Mouse (Mus musculus): ENCODE measurements around the gene Dlx3. TPM values are rescaled to one million over a fixed set of nuclear protein-coding genes. Genes with fewer than 3 reads are reported as not detected.

Gene Dlx3
- total RNA-seq, 2 experiments from 2014 or later = not detected

DNA sequence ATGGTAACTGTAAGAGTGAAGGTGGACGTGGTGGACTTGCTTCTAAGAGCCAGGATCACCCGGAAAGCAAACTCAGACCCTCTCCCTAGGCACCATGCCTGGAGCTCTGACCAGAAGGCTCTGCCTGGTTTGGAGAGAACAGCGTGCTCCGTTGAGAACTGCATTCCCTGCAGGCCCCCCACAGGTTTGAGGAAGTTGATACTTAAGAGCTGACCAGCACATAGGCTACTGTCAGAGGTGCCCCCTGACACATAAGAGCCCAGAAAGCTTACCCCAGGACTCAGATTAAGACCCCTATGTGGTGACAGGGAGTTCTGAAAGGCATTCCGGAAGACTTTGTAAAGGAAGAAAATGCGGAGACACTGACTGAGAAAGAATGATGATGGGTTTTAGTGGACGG, 31.6 kb upstream of the Dlx3 start:
- DNase-seq (ENCODE audit: low spot score in 2 of 2) = no peak

DNA sequence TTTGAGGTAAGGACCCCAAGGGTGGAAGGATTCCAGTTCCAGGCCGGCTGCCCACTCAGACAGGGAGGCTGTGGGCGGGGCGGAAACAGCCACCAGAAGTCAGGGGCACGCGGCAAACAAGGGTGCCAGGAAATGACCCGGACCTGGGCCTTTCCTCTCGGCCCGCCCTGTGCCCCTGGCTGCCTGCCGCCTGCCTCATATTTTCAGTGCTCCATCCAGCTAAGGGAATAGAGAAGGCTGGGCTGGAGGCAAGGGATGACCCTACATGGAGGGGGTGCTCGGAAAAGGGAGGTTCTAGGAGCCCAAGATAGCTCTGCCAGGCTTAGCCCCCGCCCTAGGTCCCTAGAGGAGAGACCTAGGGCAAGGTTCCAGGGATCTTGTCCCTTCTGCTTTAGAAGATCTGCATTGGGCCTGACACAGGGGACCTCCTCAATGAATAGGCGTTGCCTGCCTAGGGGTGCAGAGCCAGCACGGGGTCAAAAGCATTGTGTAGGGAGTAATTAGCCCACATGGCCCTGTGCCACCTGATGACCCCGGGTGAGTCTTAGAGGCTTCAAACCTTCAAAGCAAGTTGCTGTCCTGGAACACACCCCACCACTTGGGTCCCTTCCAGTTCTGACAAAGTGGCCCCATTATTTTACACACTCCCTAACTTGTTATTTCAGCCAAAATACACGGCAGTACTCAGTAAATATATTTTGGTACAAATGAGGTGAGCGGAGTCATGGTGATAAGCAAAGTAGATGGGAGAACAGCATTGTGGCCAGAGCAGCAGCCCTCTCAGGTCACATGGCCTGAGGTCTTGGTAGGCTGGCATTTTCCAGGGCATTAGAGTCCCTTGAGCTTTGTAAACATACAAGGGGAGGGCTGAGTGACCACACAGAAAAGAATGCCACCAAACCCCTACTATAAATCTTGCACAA, 30.8 kb upstream of the Dlx3 start:
- no peak for DNase-seq (ENCODE audit: low spot score in 2 of 2)

DNA sequence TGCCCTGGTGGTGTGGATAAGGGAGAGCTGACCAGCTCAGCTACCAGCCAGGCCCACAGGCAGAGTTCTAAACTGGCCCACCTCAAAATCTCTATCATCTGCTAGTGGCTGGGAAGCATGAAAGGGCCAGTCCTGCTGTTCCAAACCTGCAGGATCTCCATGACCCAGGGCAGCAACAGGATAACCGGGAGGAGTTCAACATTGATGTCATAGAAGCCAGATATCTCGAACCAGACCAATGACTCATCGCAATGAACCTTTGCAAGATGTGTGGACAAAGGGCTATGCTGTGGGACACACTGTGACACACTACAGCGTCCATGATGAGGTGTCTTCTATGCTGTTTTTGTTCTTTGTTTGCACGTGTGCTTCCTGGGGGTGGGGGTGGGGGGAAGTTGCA, 26.8 kb upstream of the Dlx3 start:
- no peak for DNase-seq (ENCODE audit: low spot score in 2 of 2)

DNA sequence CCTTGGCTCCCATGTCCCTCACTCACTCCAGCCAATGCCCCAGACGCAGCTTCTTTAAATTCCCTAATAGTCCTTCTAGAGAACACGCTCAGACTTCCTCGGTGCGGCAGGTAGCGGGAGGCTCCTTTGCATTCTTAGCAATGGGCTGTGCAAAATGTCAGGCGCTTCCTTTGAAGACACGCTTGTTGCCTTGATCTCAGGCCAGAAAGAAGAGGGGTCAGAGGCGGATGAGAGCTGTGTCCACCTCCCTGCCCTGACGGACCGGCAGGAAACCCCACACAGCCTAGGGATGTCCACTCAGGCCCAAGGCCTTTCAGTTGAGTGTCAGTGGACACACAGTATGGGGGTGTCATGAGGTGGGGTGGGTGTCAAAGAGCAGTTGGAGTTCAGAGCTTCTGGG, 24.3 kb upstream of the Dlx3 start:
- no peak for DNase-seq (ENCODE audit: low spot score in 2 of 2)

DNA sequence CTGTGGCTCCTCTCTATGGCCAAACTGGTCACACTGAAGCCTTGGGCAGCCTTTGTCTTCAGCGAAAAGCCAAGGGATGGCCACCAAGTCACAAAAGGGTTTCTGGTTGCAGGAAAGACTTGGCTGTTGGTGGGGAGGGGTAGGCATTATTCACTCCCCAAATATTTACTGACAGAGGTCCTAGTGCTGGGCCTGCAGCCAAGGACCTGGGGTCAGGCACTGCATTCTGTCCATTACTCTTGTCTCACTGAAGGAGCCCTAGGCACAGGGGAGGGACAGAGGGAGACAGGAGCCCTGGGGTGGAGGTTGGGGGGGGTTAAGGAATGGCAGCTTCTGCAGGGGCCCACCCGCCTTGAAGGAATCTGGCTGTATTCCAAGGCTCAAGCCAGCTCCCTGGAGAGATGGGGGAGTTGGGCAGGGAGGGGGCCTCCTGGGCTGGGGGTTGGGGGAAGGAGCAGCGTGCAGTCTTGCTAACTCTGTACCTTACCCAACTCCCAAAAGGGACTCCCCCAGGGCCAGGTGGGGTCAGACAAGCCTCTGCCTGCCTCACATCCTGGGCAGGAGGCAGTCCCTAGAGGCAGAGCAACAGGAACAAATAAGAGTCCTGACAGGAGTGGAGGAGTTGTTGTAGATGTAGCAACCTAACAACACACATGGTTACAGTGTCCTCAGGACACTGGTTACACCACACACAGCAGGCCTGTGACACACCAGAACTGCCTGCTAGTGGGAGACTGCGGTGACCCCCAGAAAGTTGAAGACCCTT, 23.1 kb upstream of the Dlx3 start:
- DNase-seq (ENCODE audit: low spot score in 2 of 2) = no peak

DNA sequence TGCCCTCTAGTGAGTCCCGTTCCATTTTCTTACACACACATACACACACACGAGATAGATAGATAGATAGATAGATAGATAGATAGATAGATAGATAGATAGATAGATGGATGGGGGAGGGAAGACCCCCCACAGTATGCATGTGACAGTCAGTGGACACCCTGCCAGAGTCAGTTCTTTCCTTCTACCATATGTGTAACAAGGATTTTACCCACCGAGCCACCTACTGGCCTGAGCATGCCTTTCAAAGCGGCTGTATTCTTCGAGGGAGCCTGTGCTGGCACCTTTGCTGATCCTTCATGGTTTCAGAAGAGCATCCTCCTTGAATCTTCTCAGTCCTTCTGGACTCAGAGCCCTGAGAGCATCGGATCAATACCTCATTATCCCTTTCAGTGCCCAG, 22.0 kb upstream of the Dlx3 start:
- no peak for DNase-seq (ENCODE audit: low spot score in 2 of 2)

DNA sequence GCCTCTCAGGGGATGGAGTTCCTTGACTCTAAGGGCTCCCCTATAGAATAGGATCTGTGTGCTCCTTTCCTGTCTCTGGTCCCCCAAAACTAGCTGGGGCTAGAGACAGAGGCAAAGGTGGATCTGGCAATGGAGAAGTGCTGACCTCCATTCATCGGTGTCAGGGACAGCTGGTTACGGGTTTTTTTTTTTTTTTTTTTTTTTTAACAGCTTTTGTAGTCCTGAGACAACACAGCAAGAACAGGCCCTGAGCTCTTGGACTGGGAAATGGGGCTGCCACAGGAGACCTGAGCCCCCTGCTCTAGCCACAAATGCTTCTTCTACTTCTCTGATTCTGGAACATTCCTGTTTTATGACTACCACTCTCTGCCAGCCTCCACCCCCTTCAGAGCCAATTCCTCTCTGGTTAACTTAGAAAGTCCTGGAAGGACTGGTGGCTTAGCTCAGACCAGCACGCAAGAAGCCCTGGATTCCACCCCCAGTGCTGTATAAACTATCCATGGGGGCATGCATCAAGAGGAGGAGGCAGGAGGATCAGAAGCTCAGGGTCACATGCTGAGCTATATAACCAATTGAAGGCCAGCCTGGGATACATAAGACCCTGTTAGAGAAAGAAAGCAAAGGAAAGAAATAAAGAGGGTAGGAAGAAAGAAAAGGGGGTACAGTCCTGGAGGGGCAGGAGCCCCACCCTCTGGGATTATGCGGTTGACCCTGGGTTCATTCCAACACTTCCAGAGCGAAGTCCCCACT, 21.4 kb upstream of the Dlx3 start:
- DNase-seq (ENCODE audit: low spot score in 2 of 2) = no peak

DNA sequence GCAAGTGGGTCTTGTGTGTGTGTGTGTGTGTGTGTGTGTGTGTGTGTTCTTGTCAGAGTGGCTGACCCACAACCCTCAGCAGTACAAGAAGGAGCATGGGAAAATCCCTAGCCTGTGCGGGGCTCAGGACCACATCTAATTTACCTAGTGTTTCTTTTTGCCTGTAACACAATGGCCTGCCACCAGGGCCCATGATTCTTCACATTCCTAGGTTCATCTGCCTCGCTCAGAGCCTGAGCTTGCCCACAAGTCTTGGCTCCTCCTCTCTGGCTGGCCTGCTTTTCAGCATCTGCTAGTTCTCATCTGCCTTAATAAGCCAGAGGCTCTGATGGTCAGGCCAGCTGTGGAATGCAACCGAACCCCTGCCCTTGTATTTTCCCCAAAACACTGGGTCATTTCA, 19.5 kb upstream of the Dlx3 start:
- DNase-seq (ENCODE audit: low spot score in 2 of 2) = no peak

DNA sequence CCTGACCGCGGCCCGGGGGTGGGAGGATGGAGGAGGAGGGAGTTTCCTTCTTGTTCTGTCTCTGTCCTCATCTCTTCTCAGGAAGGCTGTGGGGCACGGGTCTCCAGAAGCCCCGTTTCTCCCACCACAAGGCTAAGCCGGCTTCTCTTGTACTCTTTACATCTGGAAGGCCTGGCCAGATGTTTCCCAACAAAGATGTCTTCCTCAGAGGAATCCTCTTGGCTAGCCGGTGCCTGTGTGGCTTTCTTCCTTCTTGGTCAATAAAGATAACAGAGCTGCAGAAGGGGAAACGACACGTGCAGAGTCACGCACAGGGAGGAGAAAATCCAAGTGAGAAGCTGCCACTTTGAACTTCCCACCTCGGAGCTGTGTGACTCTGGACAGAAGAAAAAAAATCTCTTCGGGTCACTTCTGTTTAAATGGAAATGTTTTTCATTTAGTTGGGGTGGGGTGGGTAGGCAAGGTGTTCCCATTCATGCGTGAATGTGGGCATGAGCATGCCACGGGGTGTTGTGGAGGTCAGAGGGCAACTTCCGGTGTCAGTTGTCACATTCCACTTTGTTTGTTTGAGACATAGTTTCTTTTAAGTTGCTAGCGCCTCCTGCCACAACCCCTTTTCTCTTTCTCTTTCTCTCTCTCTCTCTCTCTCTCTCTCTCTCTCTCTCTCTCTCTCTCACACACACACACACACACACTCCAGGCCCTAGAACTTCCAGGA, 18.7 kb upstream of the Dlx3 start:
- no peak for DNase-seq (ENCODE audit: low spot score in 2 of 2)

DNA sequence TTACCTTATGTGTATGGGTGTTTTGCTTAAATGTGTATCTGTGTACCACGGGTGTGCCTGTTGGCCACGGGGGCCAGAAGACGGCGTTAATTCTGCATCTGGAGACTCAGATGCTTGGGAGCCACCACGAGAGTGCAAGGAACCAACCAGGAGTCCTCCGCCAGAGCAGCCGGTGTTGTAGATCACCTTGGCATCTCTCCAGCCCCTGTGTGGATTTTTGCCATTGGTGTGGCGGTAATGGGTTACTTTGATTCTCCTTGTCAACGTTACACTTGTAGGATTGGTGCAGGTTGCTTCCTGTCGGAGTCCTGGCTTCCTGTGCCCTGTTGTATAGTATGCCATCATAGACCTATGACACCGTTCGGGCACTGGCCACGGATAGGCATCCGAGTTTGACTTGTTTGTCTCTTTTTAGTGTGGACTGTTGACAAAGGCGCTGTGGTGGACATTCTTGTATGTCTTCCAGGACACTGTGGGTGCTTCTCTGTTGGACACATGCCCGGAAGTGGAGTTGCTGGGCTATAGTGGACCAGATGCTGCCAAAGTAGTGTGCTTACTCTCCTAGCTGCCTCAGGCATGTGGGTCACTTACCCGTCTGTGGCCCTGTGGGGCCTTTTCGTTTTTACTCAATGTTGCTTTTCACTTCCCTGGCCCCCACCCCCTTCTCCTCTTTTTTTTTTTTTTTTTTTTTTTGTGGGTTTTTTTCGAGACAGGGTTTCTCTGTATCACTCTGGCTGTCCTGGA, 17.6 kb upstream of the Dlx3 start:
- no peak for DNase-seq (ENCODE audit: low spot score in 2 of 2)

DNA sequence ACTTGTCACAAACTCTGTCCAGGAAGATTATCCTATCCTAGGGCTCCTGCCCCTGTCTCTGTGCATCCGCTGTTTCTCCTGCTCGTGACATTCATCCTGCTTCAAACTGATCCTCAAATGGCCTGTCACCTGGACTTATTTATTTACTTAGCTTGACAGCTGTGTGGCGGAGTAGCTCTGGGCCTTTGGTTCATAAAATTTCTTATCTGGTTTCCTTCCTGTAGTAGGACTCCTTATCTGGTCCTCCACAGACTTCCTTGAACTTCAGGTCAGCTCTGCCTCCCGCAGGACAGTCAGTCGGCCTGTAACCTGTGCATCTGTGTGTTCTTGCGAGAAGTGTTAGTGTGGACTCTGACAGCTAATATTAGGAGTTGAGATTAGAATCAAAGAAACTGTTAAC, 15.7 kb upstream of the Dlx3 start:
- DNase-seq (ENCODE audit: low spot score in 2 of 2) = no peak

DNA sequence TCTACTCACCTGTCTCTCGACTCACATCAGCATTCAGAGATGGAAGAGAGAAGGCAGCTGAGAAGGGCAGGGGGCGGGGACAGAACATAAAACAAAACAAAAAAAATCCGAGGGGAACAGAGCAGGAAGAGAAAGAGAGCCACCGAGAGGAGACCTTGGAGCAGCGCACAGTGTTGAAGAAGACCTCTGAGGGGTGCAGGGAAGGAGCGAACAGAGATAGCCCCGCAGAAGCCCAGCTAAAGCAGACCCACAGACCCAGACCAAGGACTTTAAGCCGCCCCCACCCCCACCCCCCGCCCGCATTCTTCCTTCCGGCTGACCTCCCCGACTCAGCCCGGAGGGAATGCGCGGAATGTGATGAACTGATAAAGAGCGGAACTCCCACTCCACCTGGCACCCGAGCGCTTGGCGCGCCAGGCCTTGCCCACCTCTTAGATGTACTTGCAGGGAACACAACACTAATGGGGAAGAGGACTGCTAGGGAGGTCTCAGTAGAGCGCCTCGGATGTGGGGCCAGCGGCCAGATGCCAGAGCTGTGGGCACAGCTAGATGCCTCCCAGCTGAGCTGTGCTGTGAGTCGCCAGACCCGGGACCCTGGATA, 14.5 kb upstream of the Dlx3 start:
- no peak for DNase-seq (ENCODE audit: low spot score in 2 of 2)

DNA sequence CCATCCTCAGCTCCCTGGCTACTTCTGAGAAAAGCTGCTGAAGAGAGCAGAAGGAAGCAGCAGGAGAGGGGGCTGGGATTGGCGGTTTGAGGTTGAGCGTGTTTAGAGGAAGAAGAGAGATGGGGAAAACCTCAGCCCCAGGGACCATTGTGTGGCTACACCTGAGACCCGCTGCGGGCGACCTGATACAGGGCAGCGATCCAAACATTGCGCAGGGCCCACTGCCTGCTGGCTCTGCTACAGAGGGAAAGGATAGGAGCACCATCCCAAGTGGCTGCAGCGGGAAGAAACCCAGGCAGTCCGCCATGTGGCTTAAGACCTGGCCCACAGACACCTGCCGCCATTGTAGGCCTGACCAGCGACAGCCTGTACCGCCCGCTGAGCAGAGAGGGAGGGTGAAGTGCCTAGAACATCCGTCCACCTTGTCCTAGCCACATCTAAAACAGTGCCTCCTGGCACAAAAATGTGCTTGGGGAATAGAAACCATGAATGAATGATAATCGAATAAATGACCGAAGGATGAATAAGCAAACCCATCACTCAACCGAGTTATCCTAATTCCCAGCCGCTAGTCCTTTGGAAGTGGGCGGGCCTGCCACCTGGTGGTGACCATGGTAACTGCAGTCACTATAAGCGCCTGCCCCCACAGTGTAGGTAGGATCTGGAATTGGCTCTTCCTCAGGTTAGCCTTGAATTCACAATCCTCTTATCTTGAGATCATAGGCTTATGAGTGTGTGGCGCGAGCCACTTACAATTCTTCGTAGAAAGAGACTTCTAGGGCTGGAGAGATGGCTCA, 13.3 kb upstream of the Dlx3 start:
- DNase-seq (ENCODE audit: low spot score in 2 of 2) = peak; percentile 69 to 84

DNA sequence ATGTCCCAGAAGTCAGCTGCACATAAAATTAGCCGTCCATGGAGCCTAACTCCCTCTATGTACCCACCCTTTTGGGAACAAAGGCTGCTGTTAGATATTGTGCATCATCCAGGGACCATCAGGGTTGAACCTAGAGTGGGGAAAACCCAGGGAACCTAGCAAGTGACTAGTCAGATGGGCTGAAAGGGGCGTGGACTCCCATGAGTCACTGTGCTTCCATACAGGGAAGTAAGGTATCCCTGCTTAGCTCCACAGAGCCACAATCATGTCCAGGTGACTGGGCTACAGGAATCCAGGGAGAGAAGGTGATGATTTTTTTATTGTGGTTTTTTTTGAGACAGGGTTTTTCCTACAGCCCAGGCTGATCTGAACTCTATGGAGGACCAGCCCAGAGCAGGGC, 10.9 kb upstream of the Dlx3 start:
- DNase-seq (ENCODE audit: low spot score in 2 of 2) = no peak

DNA sequence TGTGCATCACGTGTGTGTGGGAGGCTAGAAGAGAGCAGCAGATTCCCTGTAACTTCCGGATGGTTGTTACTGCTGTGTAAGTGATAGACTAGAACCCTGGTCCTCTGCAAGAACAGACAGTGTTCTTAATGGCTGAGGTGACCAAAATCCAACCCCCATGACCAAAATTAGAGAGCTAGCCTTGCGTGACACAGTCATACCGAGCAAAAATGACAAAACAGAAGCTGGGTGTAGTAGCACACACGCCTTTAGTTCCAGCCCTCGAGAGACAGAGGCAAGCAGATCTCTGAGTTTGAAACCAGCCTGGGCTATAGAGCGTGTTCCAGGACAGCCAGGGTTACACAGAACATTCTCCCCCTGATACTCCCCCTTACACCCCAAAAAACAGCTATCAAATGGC, 9.8 kb upstream of the Dlx3 start:
- DNase-seq (ENCODE audit: low spot score in 2 of 2) = no peak

DNA sequence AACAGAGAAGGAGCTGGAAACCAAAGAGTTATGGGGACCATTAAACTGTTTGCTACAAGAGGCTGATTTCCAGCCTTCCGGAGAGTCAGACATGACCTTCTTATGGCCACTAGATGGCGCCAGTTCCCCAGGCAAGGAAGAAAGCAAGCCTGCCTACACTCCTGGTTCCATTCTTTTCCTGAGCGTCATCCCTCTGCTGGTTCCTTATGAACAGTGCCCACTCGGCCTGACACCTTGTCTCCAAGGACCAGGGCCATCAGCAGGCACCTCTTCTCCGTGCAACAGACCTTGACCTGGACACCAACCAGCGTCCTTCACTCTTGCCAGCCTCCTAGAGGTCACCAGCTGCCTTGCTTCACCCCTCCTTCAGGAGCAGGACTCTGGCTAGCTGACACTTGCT, 2.9 kb upstream of the Dlx3 start:
- peak; percentile 52 to 88 for DNase-seq (ENCODE audit: low spot score in 2 of 2)

DNA sequence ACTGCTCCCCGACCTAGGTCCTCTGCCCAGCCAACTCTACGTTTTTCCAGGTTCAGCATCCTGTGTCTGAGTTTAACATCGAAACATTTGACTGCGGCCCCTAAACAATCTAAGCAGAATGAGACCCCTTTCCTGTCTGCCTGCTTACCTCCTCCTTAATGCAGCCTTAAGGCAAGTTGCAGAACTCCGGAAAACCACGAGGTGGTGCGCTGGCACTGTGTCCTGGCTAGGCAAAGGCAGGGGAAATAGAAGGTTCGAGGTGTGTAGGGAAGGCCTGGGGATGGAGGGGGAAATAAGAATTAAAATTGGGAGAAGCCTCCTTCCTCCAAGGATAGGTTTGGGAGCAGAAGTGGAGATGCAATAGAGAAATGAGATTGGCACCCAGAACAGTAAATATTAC, 1.4 kb upstream of the Dlx3 start:
- DNase-seq (ENCODE audit: low spot score in 2 of 2) = peak; percentile 34 to 76

DNA sequence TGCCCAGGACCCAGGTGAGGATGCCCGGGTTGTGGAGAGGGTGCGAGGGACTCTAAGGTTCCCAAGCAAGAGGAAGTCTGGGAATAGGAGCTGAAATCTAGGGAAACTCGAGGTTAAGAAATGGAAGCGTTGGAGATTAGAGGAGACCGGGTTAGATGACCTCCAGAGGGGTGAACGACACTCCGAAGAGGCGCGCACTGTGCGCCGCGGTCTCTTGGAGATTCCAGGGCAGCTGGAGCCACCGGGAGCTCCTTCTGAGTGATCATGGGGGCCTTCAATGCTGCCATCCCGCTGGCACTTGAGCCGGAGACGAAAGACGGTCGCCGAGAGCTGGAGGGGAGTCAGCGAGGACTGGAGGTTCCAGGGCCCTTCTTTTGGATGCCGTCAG, 708 bp downstream of the Dlx3 start:
- no peak for DNase-seq (ENCODE audit: low spot score in 2 of 2)

All from layer of hippocampus, adult 18-20 months (tissue).